Mouse (Mus musculus): ENCODE results near the gene Samd10.

Samd10 gene

GRCm38 (mm10) chr2:181577126-181577525 is 21.9 kb downstream of the Samd10 start:
- no peak for DNase-seq (ENCODE audit: low spot score)

GRCm38 (mm10) chr2:181576613-181577012 is 22.4 kb downstream of the Samd10 start:
- no peak for DNase-seq (ENCODE audit: low spot score)

GRCm38 (mm10) chr2:181574921-181575545 is 24.0 kb downstream of the Samd10 start:
- DNase-seq (ENCODE audit: low spot score): no peak

- DNase-seq (ENCODE audit: low spot score): no peak
Measured at GRCm38 (mm10) chr2:181573961-181574360, 25.1 kb downstream of the Samd10 start.

GRCm38 (mm10) chr2:181572921-181573920 is 25.8 kb downstream of the Samd10 start:
- no peak for DNase-seq (ENCODE audit: low spot score)

GRCm38 (mm10) chr2:181571941-181572670 is 26.9 kb downstream of the Samd10 start:
- DNase-seq (ENCODE audit: low spot score): no peak

GRCm38 (mm10) chr2:181570921-181571595 is 28.0 kb downstream of the Samd10 start:
- DNase-seq (ENCODE audit: low spot score): no peak

GRCm38 (mm10) chr2:181570375-181570774 is 28.6 kb downstream of the Samd10 start:
- DNase-seq (ENCODE audit: low spot score): no peak

- no peak for DNase-seq (ENCODE audit: low spot score)
Measured at GRCm38 (mm10) chr2:181569856-181570255, 29.2 kb downstream of the Samd10 start.

GRCm38 (mm10) chr2:181568272-181569008 is 30.6 kb downstream of the Samd10 start:
- no peak for DNase-seq (ENCODE audit: low spot score)

- no peak for DNase-seq (ENCODE audit: low spot score)
Measured at GRCm38 (mm10) chr2:181567338-181567737, 31.7 kb downstream of the Samd10 start.

- no peak for DNase-seq (ENCODE audit: low spot score)
Measured at GRCm38 (mm10) chr2:181553772-181554171, 45.2 kb downstream of the Samd10 start.

- no peak for DNase-seq (ENCODE audit: low spot score)
Measured at GRCm38 (mm10) chr2:181550233-181550632, 48.8 kb downstream of the Samd10 start.

GRCm38 (mm10) chr2:181548682-181549081 is 50.3 kb downstream of the Samd10 start:
- DNase-seq (ENCODE audit: low spot score): no peak

- no peak for DNase-seq (ENCODE audit: low spot score)
Measured at GRCm38 (mm10) chr2:181548227-181548626, 50.8 kb downstream of the Samd10 start.

GRCm38 (mm10) chr2:181546142-181546541 is 52.9 kb downstream of the Samd10 start:
- DNase-seq (ENCODE audit: low spot score): no peak
